Mouse (Mus musculus) retina, postnatal 7 days (tissue): ENCODE results near the gene Nudt13.
A peak's percentile ranks its signal among the peaks of the same experiment; 100 is the strongest.
"Not testable (repeated sequence)": the region's sequence is repeated elsewhere in the genome, so short reads cannot be mapped to it uniquely, and the experiment has no call there.

Experiments
- DNase-seq: peaks from one replicate; pipeline ENCODE4 v3.0.0-alpha.2; 2012; ENCODE audit warnings: low read depth, low spot score

Nudt13 gene

DNA sequence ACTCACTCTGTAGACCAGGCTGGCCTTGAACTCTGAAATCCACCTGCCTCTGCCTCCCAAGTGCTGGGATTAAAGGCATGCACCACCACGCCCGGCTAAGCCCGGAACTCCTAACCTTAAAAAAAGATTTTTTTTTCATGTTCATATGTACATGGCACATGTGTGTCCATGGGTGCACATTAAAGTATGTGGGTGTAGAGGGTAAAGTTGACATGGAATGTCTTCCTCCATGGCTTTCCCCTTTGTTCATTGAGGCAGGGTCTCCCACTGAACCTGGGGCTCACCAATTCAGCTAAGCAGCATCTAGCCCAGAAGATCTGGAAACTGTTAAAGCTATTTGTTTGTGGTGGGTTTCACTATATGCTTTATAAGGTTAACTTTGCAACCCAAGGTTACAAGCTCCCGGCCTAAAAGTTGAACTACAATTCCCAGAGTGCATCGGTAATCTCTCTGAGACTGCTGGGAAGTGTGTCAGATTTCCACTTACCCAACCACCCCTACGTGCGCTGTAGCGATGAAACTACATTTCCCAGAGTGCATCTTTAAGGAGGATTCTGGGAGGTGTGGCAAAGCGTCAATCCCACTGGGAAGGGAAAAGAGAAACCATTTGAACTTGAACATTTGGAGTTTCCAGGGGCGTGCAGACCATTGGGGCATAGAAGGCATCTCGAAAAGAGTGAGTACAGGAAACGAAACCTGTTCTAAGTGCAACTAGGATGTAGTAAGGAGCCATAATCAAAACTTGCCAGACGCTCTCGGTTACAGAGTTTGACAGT, at the start of gene Nudt13:
Gene Nudt13, plus strand, starts transcription at position 581 of the 776 bp plus-strand sequence.
- peak; percentile 87 for DNase-seq

DNA sequence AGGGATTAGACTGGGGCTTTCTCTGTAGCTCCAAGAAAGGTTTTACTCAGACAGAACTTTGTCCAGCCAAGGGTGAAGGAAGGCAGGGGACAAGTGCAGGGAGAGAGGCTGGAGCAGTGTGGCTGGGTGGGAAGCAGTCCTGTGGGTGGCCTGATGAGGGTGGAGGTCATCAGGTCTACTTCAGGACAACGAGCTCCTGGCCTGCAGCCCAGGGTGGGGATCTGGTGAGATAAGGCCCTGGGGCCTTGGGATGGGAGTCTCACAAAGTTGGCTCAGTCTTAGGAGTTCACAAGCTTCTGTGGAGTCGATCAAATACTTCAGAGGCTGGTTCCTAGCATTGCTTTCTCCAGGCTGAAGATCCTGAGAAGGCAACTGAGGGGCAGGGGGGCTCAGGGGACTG, 49.2 kb upstream of the Nudt13 start:
- no peak for DNase-seq

- DNase-seq: no peak
These were observed 48.6 kb upstream of the Nudt13 start for GRCm38 (mm10) chr14:20245861-20246260.

GRCm38 (mm10) chr14:20246811-20247266, 47.7 kb upstream of the Nudt13 start:
- no peak for DNase-seq

DNA sequence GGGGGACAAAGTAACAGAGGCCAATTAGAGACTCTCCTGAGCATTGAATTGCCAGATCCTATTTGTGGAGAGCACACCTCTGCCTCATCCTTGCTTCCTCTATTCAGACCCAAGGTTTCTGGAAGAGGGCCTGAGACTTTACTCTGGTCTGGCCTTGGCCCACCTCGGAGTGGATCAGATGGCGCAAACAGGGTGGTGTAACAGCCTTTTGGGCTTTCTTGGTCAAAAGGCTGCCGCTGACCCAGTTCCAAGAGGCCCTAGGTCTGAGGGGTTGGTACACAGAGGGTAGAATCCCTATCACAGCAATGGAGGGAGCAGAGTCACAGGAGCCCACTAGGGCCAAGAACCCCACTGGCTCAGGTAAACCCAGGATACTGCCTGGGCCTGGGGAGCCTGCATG, 46.5 kb upstream of the Nudt13 start:
- no peak for DNase-seq

DNA sequence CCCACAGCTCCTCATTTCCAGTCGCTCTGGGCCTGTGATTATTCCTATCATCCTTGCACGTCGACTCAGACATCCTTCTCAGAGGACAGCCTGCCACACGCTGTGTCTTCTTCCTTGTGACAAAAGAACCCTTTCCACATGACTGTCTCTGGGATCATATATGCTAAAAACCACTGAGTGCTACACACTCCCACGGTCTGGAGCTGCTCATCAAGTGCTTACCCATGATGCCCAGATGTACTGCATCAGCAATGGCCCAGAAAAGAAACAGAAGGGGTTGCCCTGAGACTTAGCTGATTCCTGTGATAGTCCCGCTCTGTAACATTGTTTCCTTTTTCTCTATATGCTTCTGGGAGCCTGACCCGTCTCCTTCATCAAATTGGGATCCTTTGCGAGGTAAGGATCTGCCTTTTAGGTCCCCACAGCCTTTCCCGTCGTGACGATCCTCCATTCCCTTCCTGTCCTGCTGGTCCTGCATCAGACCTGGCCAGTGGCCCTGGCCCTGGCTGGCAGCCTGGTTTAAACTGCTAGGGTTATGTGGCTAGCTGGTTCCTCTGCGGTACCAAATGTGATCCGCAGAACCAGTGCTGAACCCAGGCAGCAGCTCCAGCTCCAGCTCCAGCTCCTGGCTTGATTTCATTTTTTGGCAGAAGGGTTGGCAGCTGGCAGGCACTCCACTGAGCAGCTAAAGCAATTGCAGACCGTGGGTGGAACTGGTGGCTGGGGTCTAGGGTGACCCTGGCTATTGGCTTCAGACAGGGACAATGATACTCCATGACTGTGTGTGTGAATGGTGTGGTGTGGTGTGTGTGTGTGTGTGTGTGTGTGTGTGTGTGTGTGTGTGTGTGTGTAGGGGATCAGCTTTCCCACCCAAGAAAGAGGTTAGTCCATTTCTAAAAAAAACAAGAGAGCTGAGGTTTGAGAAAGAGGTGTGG, 44.0 kb upstream of the Nudt13 start:
- DNase-seq: no peak

- DNase-seq: peak; percentile 58
These were observed 36.0 kb upstream of the Nudt13 start for GRCm38 (mm10) chr14:20258185-20259113.

DNA sequence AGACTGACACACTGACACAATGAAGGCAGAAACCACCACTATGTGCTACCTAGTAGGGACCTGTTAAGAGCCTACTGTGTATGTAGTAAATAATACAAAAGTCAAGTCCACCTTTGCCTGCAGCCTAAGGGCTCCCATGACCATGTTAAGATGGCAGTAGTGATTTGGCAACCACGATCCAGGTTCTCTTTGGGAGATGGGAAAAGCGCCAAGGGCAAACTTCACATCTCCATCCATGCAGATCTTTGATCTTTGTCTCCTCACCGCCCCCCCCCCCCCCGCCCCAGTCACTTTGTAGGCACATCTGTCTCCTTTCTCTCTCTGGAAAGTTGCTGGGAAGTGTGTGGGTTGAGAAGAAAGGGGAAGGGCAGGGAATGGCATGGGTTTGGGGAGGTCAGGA, 32.2 kb upstream of the Nudt13 start:
- no peak for DNase-seq

GRCm38 (mm10) chr14:20268421-20268820, 26.1 kb upstream of the Nudt13 start:
- no peak for DNase-seq

DNA sequence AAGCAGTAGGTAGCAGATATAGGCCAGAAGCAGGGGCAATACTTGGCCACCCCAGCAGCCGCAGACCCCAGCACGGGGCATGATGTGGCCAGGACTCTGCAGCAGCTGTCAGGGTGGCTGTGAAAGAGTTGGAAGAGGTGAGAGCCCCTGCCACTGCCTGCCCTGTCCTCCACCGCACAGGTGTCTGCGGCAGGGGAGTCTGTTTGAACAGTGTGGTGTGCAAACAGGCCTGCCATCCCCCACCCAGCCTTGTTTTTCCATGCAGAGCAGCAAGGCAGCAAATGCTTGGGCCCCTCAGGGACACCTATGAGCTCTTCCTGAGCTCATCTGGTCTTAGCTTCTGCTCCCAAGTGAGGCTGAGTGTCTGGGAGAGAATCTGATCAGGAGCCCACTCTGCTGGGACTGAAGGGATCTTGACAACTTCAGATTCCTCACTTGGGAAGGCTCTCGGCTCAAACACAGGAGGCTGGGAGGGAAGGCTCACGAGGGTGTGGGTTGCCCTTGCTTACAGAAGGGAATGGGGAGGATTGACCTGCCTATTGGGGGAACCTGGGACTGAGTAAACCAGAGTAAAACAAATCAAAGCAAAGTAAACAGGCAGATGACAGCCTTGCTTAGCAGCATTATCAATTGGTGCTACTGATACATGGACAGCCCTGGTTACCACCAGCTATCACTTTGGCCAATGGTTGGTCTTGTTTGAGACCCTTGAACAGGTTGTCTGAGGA, 25.3 kb upstream of the Nudt13 start, which contains the start of gene Kcnk16:
Gene Kcnk16, minus strand, starts transcription at position 118 of the 728 bp plus-strand sequence.
- DNase-seq: no peak

DNA sequence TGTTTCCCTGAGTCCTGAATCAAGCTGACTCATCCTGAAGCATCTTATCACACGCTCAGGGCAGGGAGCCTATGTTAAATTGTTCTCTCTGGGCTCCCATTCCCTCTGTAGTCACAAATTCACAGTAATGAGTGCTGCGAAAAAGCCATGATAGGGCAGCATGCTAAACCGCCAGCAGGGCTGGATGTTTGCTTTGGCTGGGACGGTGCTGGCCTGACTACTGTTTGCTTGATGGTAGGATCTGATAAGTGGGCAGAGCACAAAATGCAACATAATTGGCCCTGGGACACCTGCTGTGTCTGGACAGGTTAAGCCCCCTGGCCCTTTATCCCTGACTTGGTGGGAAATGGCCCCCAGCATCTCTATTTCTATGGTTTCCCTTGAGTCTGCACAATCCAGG, 3.1 kb upstream of the Nudt13 start:
- DNase-seq: no peak

- DNase-seq: no peak
These were observed 450 bp downstream of the Nudt13 start for GRCm38 (mm10) chr14:20294947-20295346.

DNA sequence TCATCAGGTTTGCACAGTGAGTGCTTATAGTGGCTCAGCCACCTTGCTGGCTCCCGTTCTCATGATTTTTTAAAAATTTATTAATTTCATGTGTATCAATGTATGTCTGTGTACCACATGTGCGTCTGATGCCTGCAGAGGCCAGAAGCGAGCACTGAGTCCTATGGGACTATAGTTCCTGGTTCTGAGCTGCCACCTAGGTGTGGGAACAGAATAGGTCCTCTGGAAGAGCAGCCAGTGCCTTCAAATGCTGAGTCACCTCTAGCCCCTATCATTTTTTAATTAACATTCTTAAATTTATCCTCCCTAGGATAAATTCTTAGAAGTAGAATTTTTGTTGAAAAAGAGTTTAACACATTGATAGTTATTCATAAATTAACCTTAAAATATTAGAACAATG, 3.1 kb downstream of the Nudt13 start:
- DNase-seq: no peak

DNA sequence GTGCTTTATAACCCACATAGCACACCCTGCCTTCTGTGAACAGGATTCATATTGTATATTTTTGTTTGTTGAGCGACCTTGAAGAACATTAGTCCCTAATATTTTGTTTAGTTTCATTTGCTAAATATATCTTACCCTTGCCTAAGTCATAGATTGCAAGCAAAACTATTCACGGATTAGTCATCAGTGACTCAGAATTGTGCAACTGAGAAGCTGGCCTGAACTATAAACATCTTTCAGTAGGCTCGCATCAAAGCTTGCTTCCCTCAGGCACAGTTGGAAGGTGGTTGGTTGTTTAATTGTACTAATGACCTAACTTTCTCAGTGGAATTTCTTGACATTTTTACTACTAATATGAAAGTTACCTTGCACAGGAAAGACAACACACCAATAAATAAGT, 3.6 kb downstream of the Nudt13 start:
- no peak for DNase-seq

DNA sequence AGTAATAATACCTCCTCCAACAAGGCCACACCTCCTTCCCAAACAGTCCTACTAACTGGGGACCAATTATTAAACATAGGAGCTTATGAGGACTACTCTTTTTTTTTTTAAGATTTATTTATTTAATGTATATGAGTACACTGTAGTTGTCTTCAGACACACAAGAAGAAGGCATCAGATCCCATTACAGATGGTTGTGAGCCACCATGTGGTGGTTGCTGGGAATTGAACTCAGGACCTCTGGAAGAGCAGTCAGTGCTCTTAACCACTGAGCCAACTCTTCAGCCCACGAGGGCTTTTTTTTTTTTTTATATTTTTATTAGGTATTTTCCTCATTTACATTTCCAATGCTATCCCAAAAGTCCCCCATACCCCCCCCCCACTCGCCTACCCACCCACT, 10.6 kb downstream of the Nudt13 start:
- DNase-seq: not testable (repeated sequence)

DNA sequence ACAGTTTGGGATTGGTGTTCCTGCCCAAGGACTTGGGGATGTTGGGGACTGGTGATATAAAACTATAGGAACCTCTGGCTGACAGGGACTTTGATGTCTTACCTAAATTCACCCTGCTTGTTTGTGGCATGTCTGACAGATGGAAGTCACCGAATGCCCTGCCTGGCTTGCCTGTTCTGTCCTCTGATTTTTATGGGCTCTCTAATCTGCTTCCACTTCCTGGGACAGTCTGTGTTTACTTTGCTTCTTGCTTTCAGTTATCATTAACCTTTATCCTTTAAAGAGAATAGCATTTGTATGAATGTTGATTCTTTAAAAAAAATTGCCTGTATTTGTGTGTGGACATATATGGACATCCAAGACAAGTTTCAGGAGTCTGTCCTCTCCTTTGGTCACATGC, 20.6 kb downstream of the Nudt13 start:
- DNase-seq: no peak

- DNase-seq: peak; percentile 23
These were observed 24.9 kb downstream of the Nudt13 start for GRCm38 (mm10) chr14:20319420-20319819.

GRCm38 (mm10) chr14:20324196-20324595, 29.7 kb downstream of the Nudt13 start:
- no peak for DNase-seq

DNA sequence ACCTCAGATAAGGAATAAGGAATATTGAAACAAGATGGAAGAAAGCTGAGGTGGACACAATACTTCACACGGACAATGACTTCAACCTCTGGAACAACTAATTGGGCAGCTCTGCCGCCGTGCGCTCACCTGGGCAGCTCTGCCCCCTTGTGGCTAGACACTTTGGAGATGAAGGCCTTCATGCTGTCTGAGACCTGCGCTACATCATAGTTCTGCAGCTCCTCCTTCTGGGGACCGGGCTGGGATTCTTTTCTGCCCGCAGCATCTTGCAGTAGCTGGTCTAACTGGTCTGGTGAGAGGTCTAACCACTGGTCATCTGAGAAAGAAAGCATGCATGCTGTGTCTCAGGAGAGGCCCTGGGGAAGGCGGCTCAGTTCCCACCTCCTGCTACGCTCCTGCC, 34.0 kb downstream of the Nudt13 start:
- no peak for DNase-seq

- no peak for DNase-seq
These were observed 36.8 kb downstream of the Nudt13 start for GRCm38 (mm10) chr14:20331316-20331715.

GRCm38 (mm10) chr14:20339415-20339814, 44.9 kb downstream of the Nudt13 start:
- no peak for DNase-seq
